Mouse (Mus musculus) lung, postnatal 0 days (tissue): Measurements from ENCODE around the gene Phex.

Experiments
- CTCF ChIP-seq: IDR thresholded peaks from 2 replicates; pipeline ENCODE4 v1.5.1; 2016; ENCODE audit warnings: antibody characterized with exemption, mild to moderate bottlenecking
- EP300 ChIP-seq: IDR thresholded peaks from 2 replicates; pipeline ENCODE4 v1.6.1; 2016; ENCODE audit warnings: antibody characterized with exemption, mild to moderate bottlenecking, control low read depth

DNA sequence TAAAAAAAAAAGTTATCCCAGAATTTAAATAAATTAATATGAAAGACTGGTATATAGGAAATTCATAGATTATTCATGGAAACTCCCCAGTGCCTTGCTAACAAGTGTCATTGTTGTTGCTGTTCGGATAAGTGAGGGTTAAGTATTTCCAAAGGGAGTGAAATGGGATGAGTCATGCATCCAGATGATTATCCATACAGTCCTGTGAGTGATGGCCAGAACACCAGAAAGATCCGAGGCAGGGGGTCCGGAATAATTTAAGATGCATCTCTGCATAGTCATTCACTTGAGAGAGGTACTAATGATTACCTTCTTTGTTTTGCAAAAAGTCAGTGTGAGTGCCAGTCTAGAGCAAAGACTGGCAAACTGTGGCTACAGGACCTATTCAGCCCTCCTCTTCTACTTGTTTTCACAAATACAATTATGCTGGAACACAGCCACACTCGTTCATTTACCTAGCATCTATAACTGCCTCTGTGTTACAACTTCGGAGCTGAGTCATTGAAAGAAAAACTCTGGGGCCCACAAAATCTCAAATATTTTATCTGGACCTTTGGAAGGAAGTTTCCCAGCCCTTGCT lies 145.3 kb downstream of the Phex start:
- TF ChIP-seq CTCF (no peak), EP300 (no peak)
